Mouse (Mus musculus): Measurements from ENCODE around the gene Gm8271. TPM values are rescaled to one million over a fixed set of nuclear protein-coding genes. Genes with fewer than 3 reads are reported as not detected.
"Not testable (repeated sequence)": the region's sequence is repeated elsewhere in the genome, so short reads cannot be mapped to it uniquely, and the experiment has no call there.

Gm8271 gene
- polyA plus RNA-seq (2012; ENCODE audit: insufficient read depth, low replicate concordance): not detected in 2 replicates

DNA sequence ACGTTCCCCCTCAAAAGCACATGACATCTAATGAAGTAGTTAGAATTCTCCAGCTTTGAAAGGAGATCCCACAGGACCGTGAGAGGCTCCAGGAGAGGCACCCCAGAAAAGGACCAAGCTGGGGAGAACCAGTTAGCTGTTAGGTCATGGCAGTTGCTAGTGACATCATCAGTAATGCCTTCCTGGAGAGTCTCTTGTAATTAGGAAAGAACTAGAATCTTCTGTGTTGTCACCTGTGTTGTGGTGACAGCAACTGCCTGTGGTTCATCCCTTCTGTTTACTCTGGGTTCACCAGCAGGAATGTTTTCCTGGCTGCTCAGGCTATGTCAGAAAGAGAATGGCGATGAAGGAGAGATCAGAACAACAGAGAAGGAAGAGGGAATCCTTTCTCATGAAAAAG lies at the start of gene Gm8271:
Gm8271 (plus strand) TSS at position 301 of the 400 bp plus-strand sequence.
- not testable (repeated sequence) for H3K27me3 ChIP-seq (replicated peaks); H3K4me1 ChIP-seq; H3K9me3 ChIP-seq; H3K36me3 ChIP-seq (replicated peaks; ENCODE audit: low read length); H3K4me3 ChIP-seq (replicated peaks)

DNA sequence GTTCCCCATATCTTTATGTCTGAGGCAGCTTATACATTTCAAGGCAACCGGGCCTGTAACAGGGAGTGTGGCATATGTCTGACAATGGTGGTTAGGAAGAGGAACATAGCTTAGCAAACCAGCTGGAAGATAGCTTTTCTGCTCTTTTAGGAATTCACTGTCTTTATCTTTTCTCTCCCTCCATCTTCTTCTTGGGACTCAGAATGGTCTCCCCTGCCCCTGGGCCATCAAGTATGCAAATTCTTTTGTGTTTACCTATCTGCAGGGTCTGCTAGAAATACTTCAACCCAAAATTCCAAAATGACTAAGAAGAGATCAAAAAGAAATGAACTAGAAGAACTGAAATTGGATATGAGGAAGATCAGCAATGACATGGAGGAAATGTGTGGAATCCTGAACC lies 21.4 kb upstream of the Gm8271 start, which contains the start of gene Gm3317:
Gm3317 (plus strand) TSS at position 301 of the 400 bp plus-strand sequence.
- H3K27me3 ChIP-seq (replicated peaks); H3K36me3 ChIP-seq (replicated peaks; ENCODE audit: low read length); H3K4me3 ChIP-seq (replicated peaks); H3K9me3 ChIP-seq; H3K4me1 ChIP-seq: not testable (repeated sequence)

Other genes starting within 250 kb of the Gm8271 start
- gene Gm8297, start 201.9 kb upstream of the Gm8271 start, polyA plus RNA-seq (2012; ENCODE audit: insufficient read depth, low replicate concordance): not detected in 2 replicates
- not detected in 2 replicates for gene Gm3298, start 169.9 kb upstream of the Gm8271 start, polyA plus RNA-seq (2012; ENCODE audit: insufficient read depth, low replicate concordance)
- not detected in 2 replicates for gene 4930555G01Rik, start 135.2 kb upstream of the Gm8271 start, polyA plus RNA-seq (2012; ENCODE audit: insufficient read depth, low replicate concordance)
- gene Gm8281, start 114.8 kb upstream of the Gm8271 start, polyA plus RNA-seq (2012; ENCODE audit: insufficient read depth, low replicate concordance): not detected in 2 replicates
- gene Gm8279, start 54.3 kb upstream of the Gm8271 start, polyA plus RNA-seq (2012; ENCODE audit: insufficient read depth, low replicate concordance): not detected in 2 replicates
- gene Gm3317, start 21.3 kb upstream of the Gm8271 start, polyA plus RNA-seq (2012; ENCODE audit: insufficient read depth, low replicate concordance): not detected in 2 replicates
- gene Gm3526, start 74.8 kb downstream of the Gm8271 start, polyA plus RNA-seq (2012; ENCODE audit: insufficient read depth, low replicate concordance): not detected in 2 replicates
- not detected in 2 replicates for gene Gm3542, start 149.1 kb downstream of the Gm8271 start, polyA plus RNA-seq (2012; ENCODE audit: insufficient read depth, low replicate concordance)
- gene Gm3500, start 203.3 kb downstream of the Gm8271 start, polyA plus RNA-seq (2012; ENCODE audit: insufficient read depth, low replicate concordance): not detected in 2 replicates

Measured in megakaryocyte, embryonic 14.5 days (primary cell).